Mouse (Mus musculus) myocyte (in vitro differentiated cells): ENCODE measurements at regions not wholly inside any gene's neighbourhood (a gene's known extent, or its start where the extent isn't known, plus 50 kb on each side); places are given as distances from the start of the nearest gene placed in this dataset.

Experiments
- MAX ChIP-seq: IDR thresholded peaks from one replicate; pipeline ENCODE4 v1.6.1; 2011; ENCODE audit warnings: low read depth, mild to moderate bottlenecking, control low read depth
- MYOD1 ChIP-seq, 3 experiments: IDR thresholded peaks; one replicate each; pipeline ENCODE4 v1.6.1; 2011; ENCODE audit warnings: control low read depth in 2 of 3, low read depth in 2 of 3, mild to moderate bottlenecking in 2 of 3, moderate library complexity in 1 of 3; ENCODE audit not compliant: insufficient read length in 2 of 3, control insufficient read depth in 1 of 3
- MYOG ChIP-seq, 3 experiments: IDR thresholded peaks; one replicate each; pipeline ENCODE4 v1.6.1; 2011; ENCODE audit warnings: control low read depth in 2 of 3, low read depth in 2 of 3, mild to moderate bottlenecking in 2 of 3; ENCODE audit not compliant: insufficient read length in 2 of 3, control insufficient read depth in 1 of 3, insufficient read depth in 1 of 3

DNA sequence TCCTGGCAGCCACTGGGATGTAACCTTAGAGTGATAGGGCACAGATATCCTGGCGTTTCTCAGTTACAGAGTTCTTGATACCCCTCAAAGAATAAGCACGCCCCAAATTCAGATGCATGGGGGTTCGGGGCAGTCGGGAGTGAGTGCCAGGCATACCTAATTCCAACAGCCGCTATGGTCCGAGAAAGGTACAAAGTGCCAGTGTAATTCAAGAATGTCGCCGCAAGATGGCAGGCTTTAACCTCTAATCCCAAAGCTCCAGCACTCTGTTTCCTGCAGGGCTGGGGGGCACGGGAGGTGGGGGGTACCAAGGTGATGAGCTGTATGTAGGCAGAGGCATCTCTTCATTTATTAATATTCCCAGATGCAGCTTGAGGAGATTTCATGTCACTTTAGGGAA, 138.1 kb upstream of the Gm6657 start:
- no peak for TF ChIP-seq MYOD1 (IDR thresholded peaks at IDR 0.05; ENCODE audit: control insufficient read depth in 1 of 3, insufficient read length in 2 of 3, low read depth in 2 of 3)
- TF ChIP-seq MYOG (IDR thresholded peaks at IDR 0.05; ENCODE audit: control insufficient read depth in 1 of 3, insufficient read depth in 1 of 3, insufficient read length in 2 of 3, low read depth in 2 of 3) = no peak
- no peak for TF ChIP-seq MAX
